Mouse (Mus musculus): Measurements from ENCODE around the gene Ube2z.

DNA sequence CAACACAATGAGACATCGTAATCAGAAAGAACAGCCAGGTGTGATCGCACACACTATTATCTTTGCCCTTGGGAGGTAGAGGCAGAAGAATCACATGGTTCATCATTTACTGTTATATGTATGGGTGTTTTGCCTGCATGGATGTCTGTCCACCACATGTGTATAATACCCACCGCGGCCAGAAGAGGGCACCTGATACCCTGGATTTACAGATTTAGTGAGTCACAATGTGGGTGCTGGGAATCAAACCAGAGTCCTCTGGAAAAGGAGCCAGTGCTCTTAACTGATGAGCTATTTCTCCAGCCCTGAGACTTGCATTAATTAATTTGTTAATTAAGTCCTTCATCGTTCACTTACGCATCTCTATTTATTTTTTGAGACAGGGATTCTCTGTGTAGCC, 22.8 kb upstream of the Ube2z start:
- TF ChIP-seq CTCF (IDR thresholded peaks at IDR 0.05; ENCODE audit: extremely low read depth, insufficient read depth, insufficient read length, insufficient replicate concordance) (no peak), POLR2A (IDR thresholded peaks at IDR 0.05; ENCODE audit: low read depth, low read length) (no peak)
